Mouse (Mus musculus) small intestine, adult 2 months (tissue): ENCODE measurements around the gene Cacna1b.

Source experiments
- CTCF ChIP-seq: fragments of 200-500 bp; IDR thresholded peaks from 2 replicates; pipeline ENCODE4 v1.5.1; 2012; ENCODE audit warnings: low read depth, mild to moderate bottlenecking, control low read depth, inconsistent platforms, low read length, moderate library complexity, mixed read lengths; ENCODE audit not compliant: insufficient replicate concordance, insufficient read length; ENCODE audit errors: extremely low read depth
- POLR2A ChIP-seq: fragments of 200-500 bp; IDR thresholded peaks from 2 replicates; pipeline ENCODE4 v1.6.1; 2012; ENCODE audit warnings: low read depth, mild to moderate bottlenecking, control low read depth, inconsistent platforms, low read length, moderate library complexity

- TF ChIP-seq CTCF (no peak), POLR2A (no peak)
These were observed 145.8 kb downstream of the Cacna1b start for GRCm38 (mm10) chr2:24617141-24617540.
